Mouse (Mus musculus) embryonic facial prominence, embryonic 10.5 days (tissue): ENCODE results near the gene Chpt1. TPM values are rescaled to one million over a fixed set of nuclear protein-coding genes. Genes with fewer than 3 reads are reported as not detected.
"Not testable (repeated sequence)": the region's sequence is repeated elsewhere in the genome, so short reads cannot be mapped to it uniquely, and the experiment has no call there.

Experiments
- DNase-seq: peaks from one replicate; pipeline ENCODE4 v3.0.0-alpha.2; 2017; ENCODE audit warnings: low spot score
- H3K27ac ChIP-seq: fragments of 300-500 bp; sonication (generic); replicated peaks from 2 replicates; pipeline ENCODE4 v1.5.1; 2016; ENCODE audit warnings: mild to moderate bottlenecking
- H3K27me3 ChIP-seq: fragments of 300-500 bp; sonication (generic); replicated peaks from 2 replicates; pipeline ENCODE4 v1.6.1; 2016; ENCODE audit warnings: low read depth, mild to moderate bottlenecking; ENCODE audit not compliant: poor library complexity, severe bottlenecking
- H3K36me3 ChIP-seq: fragments of 300-500 bp; sonication (generic); replicated peaks from 2 replicates; pipeline ENCODE4 v1.6.1; 2016; ENCODE audit warnings: mild to moderate bottlenecking, moderate library complexity
- H3K4me1 ChIP-seq: fragments of 300-500 bp; sonication (generic); 2 replicates; pipeline ENCODE4 v1.6.1; 2016
- H3K4me3 ChIP-seq: fragments of 300-500 bp; sonication (generic); 2 replicates; pipeline ENCODE4 v1.5.1; 2016; ENCODE audit warnings: mild to moderate bottlenecking, moderate library complexity
- H3K9me3 ChIP-seq: fragments of 300-500 bp; sonication (generic); 2 replicates; pipeline ENCODE4 v1.6.1; 2016; ENCODE audit warnings: mild to moderate bottlenecking
- WGBS: fragments of 180-500 bp; shearing (Covaris S2); methylation state at CpG from one replicate; pipeline ENCODE4 v1.1.7; 2016; 5-methylcytosine and 5-hydroxymethylcytosine counted together
- polyA plus RNA-seq: library from polyadenylated mRNA; unstranded; fragments of >200 nt; fragmentation: Nextera tagmentation; extraction: Ambion mirVana; gene quantifications from 2 replicates; pipeline ENCODE4 v1.2.1, GENCODE M21; 2016

The Chpt1 gene
- polyA plus RNA-seq, 1 experiment from 2014 or later = 16.2 TPM

- Histone ChIP-seq H3K27me3 (no peaks in the 10 kb centered on the region), H3K4me3 (no peak overlapping the region), H3K9me3 (no peaks in the 10 kb centered on the region), H3K27ac (no peak overlapping the region), H3K4me1 (no peaks in the 10 kb centered on the region), H3K36me3 (peaks cover 6% of the 10 kb centered on the region)
- DNase-seq = no peak
- WGBS = 85% methylated on average over 5 of the region's 5 CpGs
These were observed 15.2 kb downstream of the Chpt1 start for GRCm38 (mm10) chr10:88488629-88489028.

- 91% methylated on average over 10 of the region's 10 CpGs for WGBS
These were observed 21.0 kb downstream of the Chpt1 start for GRCm38 (mm10) chr10:88482866-88483265.

GRCm38 (mm10) chr10:88460122-88460820 is 43.6 kb downstream of the Chpt1 start:
- H3K4me1 ChIP-seq = no peaks in the 10 kb centered on the region
- no peak overlapping the region for H3K27ac ChIP-seq
- 68% methylated on average over 18 of the region's 18 CpGs for WGBS
- H3K27me3 ChIP-seq = no peaks in the 10 kb centered on the region
- H3K4me3 ChIP-seq = no peak overlapping the region
- no peak for DNase-seq
- H3K9me3 ChIP-seq = peaks cover 7% of the 10 kb centered on the region; the same call in 1 of the 2 replicates
- H3K36me3 ChIP-seq = no peaks in the 10 kb centered on the region

More at GRCm38 (mm10) chr10:88482866-88483265, 21.0 kb downstream of the Chpt1 start:
- not testable (repeated sequence) for H3K36me3 ChIP-seq, H3K4me1 ChIP-seq, H3K9me3 ChIP-seq, H3K27me3 ChIP-seq, DNase-seq, H3K4me3 ChIP-seq, H3K27ac ChIP-seq

- no peak within 1 kb of the TSS for H3K4me3 ChIP-seq
- H3K27me3 ChIP-seq = no peaks in the 10 kb centered on the region
- peaks cover 7% of the 10 kb centered on the region; the same call in 1 of the 2 replicates for H3K9me3 ChIP-seq
- no peaks in the 10 kb centered on the region for H3K4me1 ChIP-seq
- WGBS = 80% methylated on average over 33 of the region's 33 CpGs
- no peak for DNase-seq
- H3K27ac ChIP-seq = no peak within 1 kb of the TSS
- no peaks in the 10 kb centered on the region for H3K36me3 ChIP-seq
These were observed 44.3 kb downstream of the Chpt1 start, which contains the start of gene Sycp3 for GRCm38 (mm10) chr10:88459502-88459992. Gene Sycp3, plus strand, starts transcription at chr10:88459569.

GRCm38 (mm10) chr10:88457816-88458215 is 46.1 kb downstream of the Chpt1 start:
- 49% methylated on average over 6 of the region's 6 CpGs for WGBS
- H3K36me3 ChIP-seq = no peaks in the 10 kb centered on the region

GRCm38 (mm10) chr10:88451990-88452389 is 51.9 kb downstream of the Chpt1 start:
- Histone ChIP-seq H3K36me3 (no peaks in the 10 kb centered on the region; the same call in 1 of the 2 replicates), H3K27ac (no peak overlapping the region), H3K4me1 (no peaks in the 10 kb centered on the region), H3K9me3 (no peaks in the 10 kb centered on the region), H3K27me3 (no peaks in the 10 kb centered on the region), H3K4me3 (no peak overlapping the region)
- no peak for DNase-seq
- 85% methylated on average over 6 of the region's 6 CpGs for WGBS

More at GRCm38 (mm10) chr10:88457816-88458215, 46.1 kb downstream of the Chpt1 start:
- Histone ChIP-seq H3K4me1 (no peaks in the 10 kb centered on the region), H3K27me3 (no peaks in the 10 kb centered on the region), H3K27ac (no peak overlapping the region), H3K4me3 (no peak overlapping the region), H3K9me3 (peaks cover 7% of the 10 kb centered on the region; the same call in 1 of the 2 replicates)
- no peak for DNase-seq

GRCm38 (mm10) chr10:88451221-88451620 is 52.7 kb downstream of the Chpt1 start:
- Histone ChIP-seq H3K36me3 (peaks cover 4% of the 10 kb centered on the region; the same call in 1 of the 2 replicates), H3K4me3 (no peak overlapping the region), H3K27me3 (no peaks in the 10 kb centered on the region), H3K4me1 (no peaks in the 10 kb centered on the region), H3K27ac (no peak overlapping the region), H3K9me3 (no peaks in the 10 kb centered on the region)
- 92% methylated on average over 2 of the region's 2 CpGs for WGBS
- DNase-seq = no peak

- Histone ChIP-seq H3K36me3 (peaks cover 30% of the 10 kb centered on the region), H3K27me3 (no peaks in the 10 kb centered on the region), H3K4me1 (no peaks in the 10 kb centered on the region), H3K9me3 (no peaks in the 10 kb centered on the region), H3K4me3 (no peak overlapping the region), H3K27ac (no peak overlapping the region)
- 89% methylated on average over 6 of the region's 6 CpGs for WGBS
- no peak for DNase-seq
These were observed 62.6 kb downstream of the Chpt1 start for GRCm38 (mm10) chr10:88441224-88441623.

GRCm38 (mm10) chr10:88427998-88428397 is 75.9 kb downstream of the Chpt1 start:
- Histone ChIP-seq H3K36me3 (peaks cover 27% of the 10 kb centered on the region), H3K27ac (no peak overlapping the region), H3K4me1 (no peaks in the 10 kb centered on the region), H3K4me3 (no peak overlapping the region), H3K27me3 (no peaks in the 10 kb centered on the region), H3K9me3 (no peaks in the 10 kb centered on the region)
- 94% methylated on average over 6 of the region's 6 CpGs for WGBS
- no peak for DNase-seq

GRCm38 (mm10) chr10:88426896-88427295 is 77.0 kb downstream of the Chpt1 start:
- Histone ChIP-seq H3K4me1 (no peaks in the 10 kb centered on the region), H3K36me3 (peaks cover 26% of the 10 kb centered on the region), H3K9me3 (no peaks in the 10 kb centered on the region), H3K27me3 (no peaks in the 10 kb centered on the region), H3K27ac (no peak overlapping the region), H3K4me3 (no peak overlapping the region)
- DNase-seq = no peak
- WGBS = 64% methylated on average over 5 of the region's 5 CpGs

- 88% methylated on average over 2 of the region's 2 CpGs for WGBS
- DNase-seq = peak; percentile 36
These were observed 77.6 kb downstream of the Chpt1 start for GRCm38 (mm10) chr10:88426158-88426816.

GRCm38 (mm10) chr10:88420655-88421435 is 83.0 kb downstream of the Chpt1 start:
- Histone ChIP-seq H3K4me1 (no peaks in the 10 kb centered on the region), H3K9me3 (no peaks in the 10 kb centered on the region), H3K4me3 (no peak overlapping the region), H3K27ac (no peak overlapping the region), H3K27me3 (no peaks in the 10 kb centered on the region), H3K36me3 (peaks cover 24% of the 10 kb centered on the region)
- WGBS = 95% methylated on average over 19 of the region's 19 CpGs
- DNase-seq = no peak

More at GRCm38 (mm10) chr10:88426158-88426816, 77.6 kb downstream of the Chpt1 start:
- Histone ChIP-seq H3K27me3 (no peaks in the 10 kb centered on the region), H3K4me1 (no peaks in the 10 kb centered on the region), H3K27ac (no peak overlapping the region), H3K9me3 (no peaks in the 10 kb centered on the region), H3K36me3 (peaks cover 22% of the 10 kb centered on the region), H3K4me3 (no peak overlapping the region)
